ENCODE assay signal across 9 mouse cellular contexts in the genomic region with DNA sequence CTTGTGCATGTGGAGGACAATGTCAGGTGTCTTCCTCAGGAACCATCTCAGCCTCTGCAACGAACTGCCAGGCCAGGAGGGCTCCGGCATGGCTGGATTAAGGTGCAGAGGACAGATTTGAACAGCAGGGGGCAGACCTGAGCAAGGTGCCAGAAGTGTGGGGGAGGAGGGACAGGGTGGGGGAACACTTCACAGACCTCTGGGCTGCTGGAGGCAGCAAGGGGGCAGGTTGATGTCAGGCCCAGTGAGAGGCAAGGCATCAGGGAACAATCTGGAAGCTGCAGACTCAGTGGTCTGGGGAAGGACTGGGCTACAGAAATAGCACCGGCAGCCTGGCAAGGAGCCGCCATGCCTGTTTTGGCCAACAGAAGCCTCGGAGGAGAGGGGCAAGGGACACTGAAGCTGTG. TPM values are rescaled to one million over a fixed set of nuclear protein-coding genes. Genes with fewer than 3 reads are reported as not detected.
DNase-seq lines count a peak whose midpoint lies in the region; ATAC-seq lines count a peak whose summit lies in the region.
"Had no signal": no experiment of that assay in that cellular context is flagged by ENCODE, and none has a peak within 500 bp of the region (broad histone marks: within the 10 kb centered on the region; RNA-seq: fewer than 3 reads in every experiment).

No protein-coding gene starts in this region.

- DNase-seq in heart, adult 11 months: peak; percentile 91
- no peak for DNase-seq in heart, adult 9 months (ENCODE audit: low spot score in 2 of 2)
- DNase-seq in Muller cell, postnatal 12 days (ENCODE audit: inconsistent ontology term): peak; percentile 43
- peak; percentile 80 to 86 for DNase-seq in cerebellum, postnatal 10 days
- DNase-seq in heart, embryonic 10.5 days (ENCODE audit: low spot score): peak; percentile 83
- peak; percentile 35 to 36 for DNase-seq in left cerebral cortex, postnatal 25 days (ENCODE audit: low spot score in 2 of 2)

- no peaks in the 10 kb centered on the region for H3K27me3 ChIP-seq in heart, embryonic 10.5 days (ENCODE audit: insufficient read depth, poor library complexity, severe bottlenecking)
- H3K27me3 ChIP-seq in midbrain, embryonic 13.5 days: 0 out of 2 replicates have a peak, but pooled peaks cover 3% of the 10 kb centered on the region
- no peaks in the 10 kb centered on the region for H3K27me3 ChIP-seq in stomach, embryonic 14.5 days (ENCODE audit: control insufficient read depth, insufficient read depth, low read length)
- H3K27me3 ChIP-seq: embryonic facial prominence, embryonic 12.5 days had no signal

- no peaks in the 10 kb centered on the region for H3K36me3 ChIP-seq in heart, embryonic 10.5 days
- H3K36me3 ChIP-seq in midbrain, embryonic 13.5 days: no peaks in the 10 kb centered on the region
- H3K36me3 ChIP-seq in stomach, embryonic 14.5 days (ENCODE audit: control insufficient read depth, insufficient read depth, low read length): no peaks in the 10 kb centered on the region
- H3K36me3 ChIP-seq: embryonic facial prominence, embryonic 12.5 days had no signal

- H3K27ac ChIP-seq in heart, embryonic 10.5 days: no peak overlapping the region
- H3K27ac ChIP-seq in midbrain, embryonic 13.5 days: no peak overlapping the region
- no peak overlapping the region for H3K27ac ChIP-seq in stomach, embryonic 14.5 days (ENCODE audit: low read length)
- H3K27ac ChIP-seq: embryonic facial prominence, embryonic 12.5 days had no signal

- 0 out of 2 replicates have a peak overlapping the region, but pooled peaks have one; percentile 2 for H3K4me3 ChIP-seq in heart, embryonic 10.5 days
- no peak overlapping the region for H3K4me3 ChIP-seq in midbrain, embryonic 13.5 days (replicated peaks)
- no peak overlapping the region for H3K4me3 ChIP-seq in stomach, embryonic 14.5 days (ENCODE audit: low read depth, low read length)
- H3K4me3 ChIP-seq: embryonic facial prominence, embryonic 12.5 days had no signal

- WGBS in heart, embryonic 10.5 days: 35% methylated on average over 5 of the region's 5 CpGs
- 42% methylated on average over 5 of the region's 5 CpGs for WGBS in midbrain, embryonic 13.5 days
- 46% methylated on average over 5 of the region's 5 CpGs for WGBS in stomach, embryonic 14.5 days

- no peak overlapping the region for H3K4me2 ChIP-seq in midbrain, embryonic 13.5 days (replicated peaks)
- no peak overlapping the region for H3K4me2 ChIP-seq in stomach, embryonic 14.5 days (replicated peaks; ENCODE audit: low read depth, low read length)
- H3K4me2 ChIP-seq: embryonic facial prominence, embryonic 12.5 days had no signal

- H3K4me1 ChIP-seq in heart, embryonic 10.5 days: peaks cover 25% of the 10 kb centered on the region
- no peaks in the 10 kb centered on the region for H3K4me1 ChIP-seq in midbrain, embryonic 13.5 days (replicated peaks)
- H3K4me1 ChIP-seq in stomach, embryonic 14.5 days (ENCODE audit: control insufficient read depth, insufficient read depth, low read length): peaks cover 5% of the 10 kb centered on the region; the same call in 1 of the 2 replicates

- H3K9me3 ChIP-seq in heart, embryonic 10.5 days: no peaks in the 10 kb centered on the region
- H3K9me3 ChIP-seq in midbrain, embryonic 13.5 days: no peaks in the 10 kb centered on the region
- H3K9me3 ChIP-seq in stomach, embryonic 14.5 days (ENCODE audit: control insufficient read depth, low read depth, low read length): no peaks in the 10 kb centered on the region
- H3K9me3 ChIP-seq: embryonic facial prominence, embryonic 12.5 days had no signal

- intact Hi-C loops in left cerebral cortex, postnatal 25 days (cut with DNase I): loop anchor here (1.0 kb wide), 1 partner anchor 143 kb away; no protein-coding TSS in a partner anchor

- ATAC-seq in midbrain, embryonic 13.5 days: peak; percentile 41
- ATAC-seq in stomach, embryonic 14.5 days (ENCODE audit: insufficient number of reproducible peaks, insufficient read depth, low FRiP score, low read depth): 0 out of 2 replicates have a peak, but pooled peaks have one; percentile 7

- H3K9ac ChIP-seq in midbrain, embryonic 13.5 days (replicated peaks): no peak overlapping the region
- H3K9ac ChIP-seq in stomach, embryonic 14.5 days (replicated peaks; ENCODE audit: low read depth, low read length): no peak overlapping the region
- H3K9ac ChIP-seq: embryonic facial prominence, embryonic 12.5 days had no signal

RNA-seq across cellular contexts. Expression of a gene that starts 57.6 kb away (rescaled TPM):
- polyA plus RNA-seq in heart, embryonic 10.5 days (2016; fragmentation: Nextera tagmentation; extraction: Ambion mirVana): not detected in 2 replicates
- not detected for total RNA-seq in left cerebral cortex, postnatal 25 days (2021)
- not detected in 2 replicates for polyA plus RNA-seq in midbrain, embryonic 13.5 days (2015; fragmentation: Nextera tagmentation; extraction: Ambion mirVana)
- polyA plus RNA-seq in stomach, embryonic 14.5 days (2014; fragmentation: Nextera tagmentation; extraction: Ambion mirVana): not detected in 2 replicates
- polyA plus RNA-seq: embryonic facial prominence, embryonic 12.5 days had no signal

Comparison
In these comparisons a context has a peak if more than half of its experiments do, and no peak if none do; other contexts are left out.
1. DNase-seq: peak in heart, adult 11 months (single experiment), Muller cell, postnatal 12 days (single experiment), cerebellum, postnatal 10 days (2 of 2), heart, embryonic 10.5 days (single experiment) and left cerebral cortex, postnatal 25 days (2 of 2); none in heart, adult 9 months (0 of 2).